Mouse (Mus musculus): ENCODE data around the gene Corin.

- TF ChIP-seq POLR2A (IDR thresholded peaks at IDR 0.05; ENCODE audit: low read depth, low read length) (no peak), CTCF (IDR thresholded peaks at IDR 0.05; ENCODE audit: borderline replicate concordance, insufficient read depth, low read length) (no peak)
Measured at GRCm38 (mm10) chr5:72425342-72426010, 78.8 kb downstream of the Corin start.

Data from embryonic fibroblast, embryonic 13.5 days (primary cell).